Comparison of ENCODE assay signal across 8 mouse cellular contexts in the genomic region with DNA sequence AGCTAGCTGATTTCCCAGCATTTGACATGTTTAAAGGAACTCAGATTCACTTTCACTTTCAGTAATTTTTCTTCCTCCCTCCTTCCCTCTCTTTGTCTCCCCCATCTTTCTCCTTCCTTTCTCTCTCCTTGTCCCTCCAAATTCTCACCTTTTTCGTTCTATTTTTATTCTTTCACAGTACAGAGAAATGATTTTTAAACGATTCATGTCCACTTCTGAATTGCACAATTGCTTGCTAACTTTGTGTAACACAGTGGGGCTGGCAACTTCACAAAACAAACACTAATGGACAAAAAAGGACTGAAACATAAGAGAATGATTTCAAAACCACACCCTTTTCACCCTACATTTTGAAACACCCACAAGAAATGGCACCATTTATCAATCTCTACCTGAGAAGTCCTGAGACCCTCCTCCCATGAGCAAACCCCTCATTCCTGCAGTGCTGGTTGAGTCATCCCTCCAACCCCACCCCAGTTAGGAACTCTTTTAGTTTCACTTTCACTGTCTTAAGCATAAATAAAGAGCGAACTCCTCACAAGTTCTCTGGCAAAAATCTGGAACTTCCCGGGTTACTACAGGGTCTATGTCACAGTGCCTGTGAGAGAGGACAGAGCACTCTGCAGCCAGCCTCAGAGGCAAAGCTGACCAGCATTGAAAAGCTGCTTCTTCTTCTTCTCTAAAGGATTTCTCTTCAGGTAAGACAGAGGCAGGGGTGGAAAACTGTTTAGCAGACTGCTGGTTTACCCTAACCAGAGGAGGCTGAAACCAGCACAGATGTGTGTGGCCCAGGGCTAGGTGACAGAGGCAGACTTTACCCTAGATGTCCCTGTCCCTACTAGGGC. TPM values are rescaled to one million over a fixed set of nuclear protein-coding genes. Genes with fewer than 3 reads are reported as not detected.
DNase-seq lines count a peak whose midpoint lies in the region; ATAC-seq lines count a peak whose summit lies in the region.

A gene (plus strand): TSS at position 492 of the 845 bp plus-strand sequence.

- ATAC-seq in neural tube, embryonic 13.5 days (ENCODE audit: low read depth): no peak
- ATAC-seq in liver, embryonic 15.5 days (ENCODE audit: insufficient read depth): peak; percentile 12; the same call in 1 of the 2 replicates
- ATAC-seq in stomach, embryonic 15.5 days (ENCODE audit: insufficient read depth, low FRiP score, low read depth): 0 out of 2 replicates have a peak, but pooled peaks have one; percentile 22

- DNase-seq in neural tube, embryonic 10.5 days (ENCODE audit: extremely low spot score, low spot score): no peak
- peak; percentile 36 to 44 for DNase-seq in adrenal gland, postnatal 36 days
- DNase-seq in heart, postnatal 10 days: peak; percentile 54 to 62
- DNase-seq in embryo, embryonic 11 days: no peak
- DNase-seq in midbrain, embryonic 10.5 days (ENCODE audit: low spot score): no peak

- no peaks in the 10 kb centered on the region for H3K36me3 ChIP-seq in neural tube, embryonic 13.5 days
- no peaks in the 10 kb centered on the region for H3K36me3 ChIP-seq in liver, embryonic 15.5 days (replicated peaks)
- H3K36me3 ChIP-seq in stomach, embryonic 15.5 days: no peaks in the 10 kb centered on the region
- no peaks in the 10 kb centered on the region for H3K36me3 ChIP-seq in midbrain, embryonic 10.5 days

- no peaks in the 10 kb centered on the region for H3K4me1 ChIP-seq in neural tube, embryonic 13.5 days (replicated peaks)
- H3K4me1 ChIP-seq in liver, embryonic 15.5 days (replicated peaks): no peaks in the 10 kb centered on the region
- H3K4me1 ChIP-seq in stomach, embryonic 15.5 days: no peaks in the 10 kb centered on the region
- H3K4me1 ChIP-seq in midbrain, embryonic 10.5 days: 0 out of 2 replicates have a peak, but pooled peaks cover 3% of the 10 kb centered on the region

- H3K27me3 ChIP-seq in neural tube, embryonic 13.5 days: no peaks in the 10 kb centered on the region
- no peaks in the 10 kb centered on the region for H3K27me3 ChIP-seq in liver, embryonic 15.5 days
- no peaks in the 10 kb centered on the region for H3K27me3 ChIP-seq in stomach, embryonic 15.5 days (replicated peaks)
- no peaks in the 10 kb centered on the region for H3K27me3 ChIP-seq in midbrain, embryonic 10.5 days (ENCODE audit: low read depth, poor library complexity, severe bottlenecking)

- WGBS in neural tube, embryonic 13.5 days: 75% methylated on average over 4 of the region's 4 CpGs
- WGBS in liver, embryonic 15.5 days (ENCODE audit: insufficient replicate concordance): 18% methylated on average over 4 of the region's 4 CpGs
- WGBS in stomach, embryonic 15.5 days: 34% methylated on average over 4 of the region's 4 CpGs
- 78% methylated on average over 4 of the region's 4 CpGs for WGBS in midbrain, embryonic 10.5 days

- H3K27ac ChIP-seq in neural tube, embryonic 13.5 days (replicated peaks): no peak within 1 kb of the TSS
- peak within 1 kb of the TSS; percentile 45; the same call in 1 of the 2 replicates for H3K27ac ChIP-seq in liver, embryonic 15.5 days (replicated peaks)
- H3K27ac ChIP-seq in stomach, embryonic 15.5 days: no peak within 1 kb of the TSS
- H3K27ac ChIP-seq in midbrain, embryonic 10.5 days (replicated peaks): no peak within 1 kb of the TSS

- H3K9me3 ChIP-seq in neural tube, embryonic 13.5 days: no peaks in the 10 kb centered on the region
- no peaks in the 10 kb centered on the region for H3K9me3 ChIP-seq in liver, embryonic 15.5 days (replicated peaks)
- no peaks in the 10 kb centered on the region for H3K9me3 ChIP-seq in stomach, embryonic 15.5 days
- H3K9me3 ChIP-seq in midbrain, embryonic 10.5 days (replicated peaks): no peaks in the 10 kb centered on the region

- no peak within 1 kb of the TSS for H3K4me3 ChIP-seq in neural tube, embryonic 13.5 days
- peak within 1 kb of the TSS; percentile 43 for H3K4me3 ChIP-seq in liver, embryonic 15.5 days (replicated peaks)
- peak within 1 kb of the TSS; percentile 28 for H3K4me3 ChIP-seq in stomach, embryonic 15.5 days (replicated peaks)
- H3K4me3 ChIP-seq in midbrain, embryonic 10.5 days: no peak within 1 kb of the TSS

- H3K4me2 ChIP-seq in neural tube, embryonic 13.5 days: 0 out of 2 replicates have a peak within 1 kb of the TSS, but pooled peaks have one; percentile 11
- peak within 1 kb of the TSS; percentile 57 for H3K4me2 ChIP-seq in liver, embryonic 15.5 days
- peak within 1 kb of the TSS; percentile 45 for H3K4me2 ChIP-seq in stomach, embryonic 15.5 days

- no peak within 1 kb of the TSS for H3K9ac ChIP-seq in neural tube, embryonic 13.5 days
- H3K9ac ChIP-seq in liver, embryonic 15.5 days: no peak within 1 kb of the TSS
- no peak within 1 kb of the TSS for H3K9ac ChIP-seq in stomach, embryonic 15.5 days

- intact Hi-C loops in heart, postnatal 10 days (cut with DNase I): no loop called here

RNA-seq across cellular contexts. Expression of the gene that starts here (rescaled TPM):
- polyA plus RNA-seq in neural tube, embryonic 13.5 days (2015; fragmentation: Nextera tagmentation; extraction: Ambion mirVana): 0.50 and 0.78 TPM in 2 replicates
- 10 to 100 TPM; 14.2 to 20.9 TPM for total RNA-seq in adrenal gland, postnatal 36 days (2021)
- total RNA-seq in heart, postnatal 10 days (2021): 1 to 10 TPM; 7.3 to 9.5 TPM
- polyA plus RNA-seq in liver, embryonic 15.5 days (2015; fragmentation: Nextera tagmentation; extraction: Ambion mirVana): 2.3 and 2.7 TPM in 2 replicates
- polyA plus RNA-seq in stomach, embryonic 15.5 days (2015; fragmentation: Nextera tagmentation; extraction: Ambion mirVana): 3.9 and 4.9 TPM in 2 replicates
- polyA plus RNA-seq in midbrain, embryonic 10.5 days (2016; fragmentation: Nextera tagmentation; extraction: Ambion mirVana): 0.07 and 0.21 TPM in 2 replicates

Comparison
In these comparisons a context has a peak if more than half of its experiments do, and no peak if none do; other contexts are left out.
1. H3K4me3 ChIP-seq: peak in liver, embryonic 15.5 days (single experiment) and stomach, embryonic 15.5 days (single experiment); none in neural tube, embryonic 13.5 days (single experiment) and midbrain, embryonic 10.5 days (single experiment).
2. DNase-seq: peak in adrenal gland, postnatal 36 days (2 of 2) and heart, postnatal 10 days (2 of 2); none in neural tube, embryonic 10.5 days (single experiment), embryo, embryonic 11 days (single experiment) and midbrain, embryonic 10.5 days (single experiment).
3. Peak in every context shown above with its lines, with median percentiles within 50 percentile points of each other: H3K4me2 ChIP-seq.